Mouse (Mus musculus) forebrain, embryonic 14.5 days (tissue): ENCODE results near the gene Slc26a8. TPM values are rescaled to one million over a fixed set of nuclear protein-coding genes. Genes with fewer than 3 reads are reported as not detected.

Source experiments
- ATAC-seq: fragments of 200-750 bp; cut with Nextera tagmentation; 2 replicates; pipeline ENCODE4 v1.8.0; 2017; ENCODE audit warnings: mild to moderate bottlenecking, moderate library complexity
- DNase-seq: peaks from one replicate; pipeline ENCODE4 v3.0.0-alpha.2; 2015; ENCODE audit warnings: low spot score
- H3K27ac ChIP-seq: fragments of 300-500 bp; sonication (generic); 2 replicates; pipeline ENCODE4 v1.5.1; 2014; ENCODE audit warnings: low read depth, mild to moderate bottlenecking, control low read depth, low read length, moderate library complexity
- H3K27me3 ChIP-seq: fragments of 300-500 bp; sonication (generic); replicated peaks from 2 replicates; pipeline ENCODE4 v1.6.1; 2014; ENCODE audit warnings: low read length, control low read depth, mixed read lengths; ENCODE audit not compliant: control insufficient read depth, insufficient read depth
- H3K36me3 ChIP-seq: fragments of 300-500 bp; sonication (generic); 2 replicates; pipeline ENCODE4 v1.6.1; 2014; ENCODE audit warnings: low read length, control low read depth; ENCODE audit not compliant: control insufficient read depth, insufficient read depth
- H3K4me1 ChIP-seq: fragments of 300-500 bp; sonication (generic); 2 replicates; pipeline ENCODE4 v1.6.1; 2014; ENCODE audit warnings: antibody characterized with exemption, low read length, control low read depth; ENCODE audit not compliant: control insufficient read depth, insufficient read depth
- H3K4me2 ChIP-seq: fragments of 300-500 bp; sonication (generic); 2 replicates; pipeline ENCODE4 v1.6.1; 2014; ENCODE audit warnings: mild to moderate bottlenecking, control low read depth, low read length
- H3K4me3 ChIP-seq: fragments of 300-500 bp; sonication (generic); 2 replicates; pipeline ENCODE4 v1.5.1; 2014; ENCODE audit warnings: low read depth, low read length, control low read depth
- H3K9ac ChIP-seq: fragments of 300-500 bp; sonication (generic); 2 replicates; pipeline ENCODE4 v1.6.1; 2014; ENCODE audit warnings: mild to moderate bottlenecking, low read length, control low read depth, moderate library complexity
- H3K9me3 ChIP-seq: fragments of 300-500 bp; sonication (generic); replicated peaks from 2 replicates; pipeline ENCODE4 v1.6.1; 2016; ENCODE audit warnings: low read length, control low read depth, mixed read lengths; ENCODE audit not compliant: control insufficient read depth
- WGBS: fragments of 180-500 bp; shearing (Covaris S2); extraction: QIAGEN DNeasy Blood & Tissue Kit; methylation state at CpG from one replicate; pipeline ENCODE4 v1.1.7; 2014; 5-methylcytosine and 5-hydroxymethylcytosine counted together
- polyA plus RNA-seq: library from polyadenylated mRNA; unstranded; fragments of >200 nt; fragmentation: Nextera tagmentation; extraction: Ambion mirVana; gene quantifications from 2 replicates; pipeline ENCODE4 v1.2.1, GENCODE M21; 2014

Slc26a8 gene
- polyA plus RNA-seq, 1 experiment from 2014 or later, result 0.88 TPM

- Histone ChIP-seq H3K9ac (no peak overlapping the region), H3K27ac (no peak overlapping the region), H3K27me3 (no peaks in the 10 kb centered on the region), H3K4me1 (no peaks in the 10 kb centered on the region), H3K4me3 (no peak overlapping the region), H3K36me3 (no peaks in the 10 kb centered on the region), H3K4me2 (no peak overlapping the region), H3K9me3 (no peaks in the 10 kb centered on the region)
- 58% methylated on average over 1 of the region's 1 CpGs for WGBS
- DNase-seq, result no peak
- ATAC-seq, result no peak
Observed at GRCm38 (mm10) chr17:28706697-28707096, 16.7 kb upstream of the Slc26a8 start.

DNA sequence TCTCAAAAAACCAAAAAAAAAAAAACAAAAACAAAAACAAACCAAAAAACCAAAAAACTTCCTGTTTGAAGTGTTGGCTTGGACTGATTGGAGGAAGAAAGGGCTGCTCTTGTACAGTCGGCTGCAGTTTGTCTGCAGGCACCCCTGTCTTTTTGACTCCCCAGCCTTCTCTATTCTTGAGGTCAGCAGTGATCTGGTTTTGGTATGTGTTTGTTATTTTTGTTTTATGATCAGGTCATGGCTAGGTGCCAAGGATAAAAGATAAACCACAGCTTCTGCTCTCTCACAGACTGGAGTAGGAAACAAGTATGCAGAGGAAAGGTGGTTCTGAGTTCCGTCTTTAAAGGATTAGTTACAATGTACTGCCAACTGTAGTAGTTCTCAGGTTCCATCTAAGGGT lies 12.6 kb upstream of the Slc26a8 start:
- no peaks in the 10 kb centered on the region for H3K36me3 ChIP-seq
- ATAC-seq (no peak), DNase-seq (no peak)
- H3K27ac ChIP-seq, result no peak overlapping the region
- WGBS, result 96% methylated on average over 2 of the region's 2 CpGs
- H3K4me1 ChIP-seq, result peaks cover 8% of the 10 kb centered on the region
- H3K4me2 ChIP-seq, result no peak overlapping the region
- no peak overlapping the region for H3K9ac ChIP-seq
- H3K9me3 ChIP-seq, result no peaks in the 10 kb centered on the region
- H3K4me3 ChIP-seq, result no peak overlapping the region
- H3K27me3 ChIP-seq, result no peaks in the 10 kb centered on the region

GRCm38 (mm10) chr17:28701737-28702136 lies 11.7 kb upstream of the Slc26a8 start:
- 80% methylated on average over 3 of the region's 3 CpGs for WGBS
- no peak overlapping the region for H3K27ac ChIP-seq

DNA sequence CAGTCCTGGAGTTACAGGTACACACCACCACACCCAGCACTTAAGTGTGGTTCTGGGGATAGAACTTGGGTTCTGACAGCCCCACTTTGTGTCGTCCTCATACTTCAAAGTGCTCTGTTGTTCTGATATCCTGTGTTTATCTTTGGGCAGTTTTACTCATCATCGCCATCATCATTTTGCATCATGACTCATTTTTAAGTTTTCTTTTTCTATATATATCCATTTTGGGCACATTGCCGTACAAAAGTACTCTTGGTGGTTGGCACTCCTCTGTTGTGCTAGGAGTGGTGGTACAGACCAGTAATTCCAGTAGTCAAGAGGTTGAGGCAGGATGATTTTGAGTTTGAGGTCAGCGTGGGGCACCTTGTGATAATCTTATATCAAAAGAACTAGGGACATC lies 11.1 kb upstream of the Slc26a8 start:
- no peak overlapping the region for H3K27ac ChIP-seq
- DNase-seq (no peak), ATAC-seq (no peak)
- no peak overlapping the region for H3K4me3 ChIP-seq
- peaks cover 17% of the 10 kb centered on the region for H3K4me1 ChIP-seq
- H3K9me3 ChIP-seq, result no peaks in the 10 kb centered on the region
- H3K4me2 ChIP-seq, result no peak overlapping the region
- H3K9ac ChIP-seq, result no peak overlapping the region
- 98% methylated on average over 4 of the region's 4 CpGs for WGBS
- H3K36me3 ChIP-seq, result no peaks in the 10 kb centered on the region
- no peaks in the 10 kb centered on the region for H3K27me3 ChIP-seq

More at GRCm38 (mm10) chr17:28701737-28702136, 11.7 kb upstream of the Slc26a8 start:
- Histone ChIP-seq H3K36me3 (no peaks in the 10 kb centered on the region), H3K9me3 (no peaks in the 10 kb centered on the region), H3K9ac (no peak overlapping the region), H3K4me1 (peaks cover 15% of the 10 kb centered on the region), H3K4me3 (no peak overlapping the region), H3K4me2 (no peak overlapping the region), H3K27me3 (no peaks in the 10 kb centered on the region)
- ATAC-seq, result no peak
- no peak for DNase-seq

GRCm38 (mm10) chr17:28699789-28700188 lies 9.8 kb upstream of the Slc26a8 start:
- Histone ChIP-seq H3K4me3 (no peak overlapping the region), H3K9ac (no peak overlapping the region), H3K9me3 (no peaks in the 10 kb centered on the region), H3K27ac (no peak overlapping the region), H3K4me1 (peaks cover 17% of the 10 kb centered on the region), H3K36me3 (no peaks in the 10 kb centered on the region), H3K27me3 (no peaks in the 10 kb centered on the region), H3K4me2 (no peak overlapping the region)
- DNase-seq (no peak), ATAC-seq (no peak)
- 88% methylated on average over 7 of the region's 7 CpGs for WGBS

- Histone ChIP-seq H3K4me3 (no peak overlapping the region), H3K27me3 (no peaks in the 10 kb centered on the region), H3K4me2 (no peak overlapping the region), H3K9ac (no peak overlapping the region), H3K9me3 (no peaks in the 10 kb centered on the region), H3K36me3 (0 out of 2 replicates have a peak, but pooled peaks cover 1% of the 10 kb centered on the region), H3K27ac (no peak overlapping the region), H3K4me1 (peaks cover 18% of the 10 kb centered on the region)
- no peak for DNase-seq
- 76% methylated on average over 2 of the region's 2 CpGs for WGBS
- no peak for ATAC-seq
Observed at GRCm38 (mm10) chr17:28698672-28699071, 8.6 kb upstream of the Slc26a8 start.

GRCm38 (mm10) chr17:28698245-28698644 lies 8.2 kb upstream of the Slc26a8 start:
- Histone ChIP-seq H3K27ac (no peak overlapping the region), H3K9me3 (no peaks in the 10 kb centered on the region), H3K4me1 (peaks cover 22% of the 10 kb centered on the region), H3K36me3 (0 out of 2 replicates have a peak, but pooled peaks cover 2% of the 10 kb centered on the region), H3K9ac (no peak overlapping the region), H3K4me2 (no peak overlapping the region), H3K27me3 (no peaks in the 10 kb centered on the region), H3K4me3 (no peak overlapping the region)
- 13% methylated on average over 4 of the region's 4 CpGs for WGBS
- no peak for ATAC-seq
- DNase-seq, result peak; percentile 30

DNA sequence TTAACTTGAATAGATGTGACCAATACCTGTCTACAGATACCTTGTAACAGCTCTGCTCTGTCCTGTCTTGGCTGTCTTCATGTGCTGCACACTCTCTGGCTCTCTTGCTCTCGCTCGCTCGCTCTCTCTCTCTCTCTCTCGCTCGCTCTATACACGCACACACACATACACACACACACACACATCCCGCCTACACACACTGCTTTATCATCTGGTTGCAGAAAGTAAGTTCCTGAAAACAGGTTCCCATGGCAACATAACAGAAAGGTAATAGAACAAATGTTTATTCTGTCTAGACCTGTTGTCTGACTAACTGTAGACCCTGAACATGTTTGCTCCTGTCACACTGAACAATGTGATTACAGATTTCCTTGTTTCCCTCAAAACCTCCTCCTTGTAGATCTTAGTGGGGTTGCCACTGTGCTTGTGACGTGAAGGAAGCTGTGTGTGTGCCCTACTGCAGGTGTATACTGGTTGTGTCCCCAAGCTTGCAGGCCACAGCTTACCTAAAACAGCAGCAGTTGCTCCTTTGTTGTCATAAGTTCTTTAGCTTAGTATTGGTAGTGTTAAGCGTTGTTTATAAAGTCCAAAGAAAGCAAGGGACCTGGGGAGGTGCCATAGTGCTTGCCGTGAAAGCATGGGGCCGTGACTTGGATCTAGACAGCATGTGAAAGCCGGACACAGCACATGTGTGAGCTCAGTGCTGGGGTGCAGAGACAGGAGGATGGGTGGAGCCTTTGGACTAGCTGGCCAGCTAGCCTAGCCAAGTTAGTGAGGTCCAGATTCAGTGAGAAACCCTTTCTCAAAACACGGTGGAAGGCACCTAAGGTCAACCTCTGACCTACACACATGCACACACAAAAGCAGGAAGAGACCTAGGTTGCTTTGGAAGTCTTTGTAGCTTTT lies 7.5 kb upstream of the Slc26a8 start:
- Histone ChIP-seq H3K9me3 (no peaks in the 10 kb centered on the region), H3K4me2 (no peak overlapping the region), H3K27me3 (no peaks in the 10 kb centered on the region), H3K36me3 (0 out of 2 replicates have a peak, but pooled peaks cover 2% of the 10 kb centered on the region), H3K4me3 (no peak overlapping the region), H3K9ac (no peak overlapping the region), H3K4me1 (peaks cover 28% of the 10 kb centered on the region), H3K27ac (no peak overlapping the region)
- peak; percentile 42 for DNase-seq
- ATAC-seq, result no peak
- 70% methylated on average over 13 of the region's 13 CpGs for WGBS

GRCm38 (mm10) chr17:28696641-28697040 lies 6.6 kb upstream of the Slc26a8 start:
- Histone ChIP-seq H3K27me3 (no peaks in the 10 kb centered on the region), H3K4me3 (no peak overlapping the region), H3K27ac (no peak overlapping the region), H3K9ac (no peak overlapping the region), H3K4me2 (no peak overlapping the region), H3K36me3 (0 out of 2 replicates have a peak, but pooled peaks cover 2% of the 10 kb centered on the region), H3K4me1 (peaks cover 28% of the 10 kb centered on the region), H3K9me3 (no peaks in the 10 kb centered on the region)
- ATAC-seq (no peak), DNase-seq (no peak)
- 75% methylated on average over 2 of the region's 2 CpGs for WGBS
